Mouse (Mus musculus): ENCODE results near the gene Gm3336.

Gene Gm3336

DNA sequence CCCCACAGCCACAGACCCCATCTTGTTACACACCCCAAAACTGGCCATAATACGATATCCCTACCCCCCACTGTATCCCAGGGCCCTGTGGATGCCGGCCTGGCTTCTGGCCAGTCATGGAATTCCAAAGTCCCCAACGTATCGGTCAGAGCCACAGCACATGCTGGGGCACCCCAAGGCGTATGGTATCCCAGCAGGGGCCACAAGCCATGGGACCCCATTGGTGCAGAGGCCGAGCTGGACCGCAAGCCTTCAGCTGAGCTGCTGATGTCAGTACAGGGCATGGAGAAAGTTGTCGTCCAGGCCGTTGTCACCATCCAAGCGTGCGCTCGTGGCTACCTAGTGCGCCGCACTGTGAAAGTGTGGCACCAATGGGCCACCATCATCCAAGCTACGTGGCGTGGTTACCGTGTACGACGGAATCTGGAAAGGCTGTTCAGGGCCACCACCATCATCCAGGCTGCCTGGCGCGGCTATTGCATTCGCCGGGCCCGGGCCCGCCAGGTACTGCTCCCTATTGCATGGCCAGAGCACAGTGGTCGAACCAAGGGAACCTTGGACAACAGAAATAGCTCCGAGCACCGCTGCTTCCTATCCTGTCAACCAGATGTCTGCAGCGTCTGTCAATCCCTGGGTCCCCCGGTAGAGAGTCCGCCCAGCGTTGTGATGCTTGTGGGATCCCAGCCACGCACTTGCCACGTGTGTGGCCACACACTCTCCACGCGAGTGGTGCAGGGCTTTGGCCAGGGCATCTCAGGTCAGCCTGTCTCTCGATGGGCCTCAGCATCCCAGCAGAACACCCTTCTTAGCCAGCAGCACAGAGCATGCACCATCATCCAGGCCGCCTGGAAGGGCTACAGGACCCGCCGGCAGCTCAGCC is 1.6 kb upstream of the Gm3336 start:
- DNase-seq (ENCODE audit: low spot score): no peak

DNA sequence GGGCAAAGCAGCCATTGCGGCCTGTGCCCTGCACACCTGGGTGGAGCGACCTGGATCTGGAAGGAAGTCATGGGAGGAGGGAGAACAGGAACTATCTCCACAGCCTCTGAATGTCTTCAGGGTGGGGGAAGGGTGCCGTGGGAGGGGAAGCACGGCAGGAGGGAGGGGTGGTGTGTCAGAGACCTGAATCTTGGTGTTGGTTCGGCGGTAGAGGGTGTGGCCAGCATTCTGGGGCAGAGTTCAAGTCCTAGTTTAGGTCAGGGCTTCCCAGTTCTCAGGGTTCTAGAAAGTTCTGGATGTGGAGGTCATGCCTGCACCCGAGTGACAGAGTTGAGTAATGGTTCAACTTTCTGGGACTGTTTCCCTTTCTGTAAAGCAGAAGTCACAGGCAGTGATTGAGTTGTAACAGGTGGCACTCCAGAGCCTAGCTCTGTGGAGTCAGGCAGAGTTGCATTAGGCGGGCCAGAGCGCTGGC is 1.5 kb downstream of the Gm3336 start:
- DNase-seq (ENCODE audit: low spot score): no peak

DNA sequence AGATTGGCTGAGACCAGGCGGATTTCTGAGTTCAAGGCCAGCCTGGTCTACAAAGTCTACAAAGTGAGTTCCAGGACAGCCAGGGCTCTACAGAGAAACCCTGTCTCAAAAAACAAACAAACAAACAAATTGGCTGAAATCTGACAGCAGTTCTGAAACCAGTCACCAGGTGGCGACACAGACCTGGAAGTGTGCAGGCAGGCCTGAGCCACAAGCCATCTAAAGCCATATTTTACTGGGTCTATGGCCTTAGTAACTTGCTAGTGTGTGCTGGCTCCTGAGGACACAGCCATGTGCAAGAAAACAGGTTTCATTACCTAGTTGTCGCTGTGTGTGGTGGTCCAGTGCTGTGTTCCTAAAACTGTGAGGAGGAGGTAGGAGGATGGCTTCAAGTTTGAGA is 2.4 kb downstream of the Gm3336 start:
- peak; percentile 94 for DNase-seq (ENCODE audit: low spot score)

DNA sequence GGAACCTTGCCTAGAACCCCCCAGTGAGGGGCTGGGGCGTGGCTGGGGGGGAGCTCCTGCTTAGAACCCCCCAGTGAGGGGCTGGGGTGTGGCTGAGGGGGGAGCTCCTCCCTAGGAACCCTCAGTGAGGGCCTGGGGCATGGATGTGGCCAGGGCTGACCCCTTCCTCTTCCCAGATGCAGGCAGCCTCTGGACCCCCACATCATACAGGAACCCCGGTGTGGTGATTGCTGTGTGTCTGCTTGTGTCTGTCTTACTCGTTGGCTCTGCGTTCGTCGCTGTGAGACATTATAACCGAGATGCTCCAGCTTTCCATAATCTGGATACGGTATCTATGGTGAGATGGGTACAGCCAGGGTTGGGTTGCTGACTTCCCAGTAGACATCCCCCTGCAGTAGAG is 3.3 kb downstream of the Gm3336 start:
- no peak for DNase-seq (ENCODE audit: low spot score)

DNA sequence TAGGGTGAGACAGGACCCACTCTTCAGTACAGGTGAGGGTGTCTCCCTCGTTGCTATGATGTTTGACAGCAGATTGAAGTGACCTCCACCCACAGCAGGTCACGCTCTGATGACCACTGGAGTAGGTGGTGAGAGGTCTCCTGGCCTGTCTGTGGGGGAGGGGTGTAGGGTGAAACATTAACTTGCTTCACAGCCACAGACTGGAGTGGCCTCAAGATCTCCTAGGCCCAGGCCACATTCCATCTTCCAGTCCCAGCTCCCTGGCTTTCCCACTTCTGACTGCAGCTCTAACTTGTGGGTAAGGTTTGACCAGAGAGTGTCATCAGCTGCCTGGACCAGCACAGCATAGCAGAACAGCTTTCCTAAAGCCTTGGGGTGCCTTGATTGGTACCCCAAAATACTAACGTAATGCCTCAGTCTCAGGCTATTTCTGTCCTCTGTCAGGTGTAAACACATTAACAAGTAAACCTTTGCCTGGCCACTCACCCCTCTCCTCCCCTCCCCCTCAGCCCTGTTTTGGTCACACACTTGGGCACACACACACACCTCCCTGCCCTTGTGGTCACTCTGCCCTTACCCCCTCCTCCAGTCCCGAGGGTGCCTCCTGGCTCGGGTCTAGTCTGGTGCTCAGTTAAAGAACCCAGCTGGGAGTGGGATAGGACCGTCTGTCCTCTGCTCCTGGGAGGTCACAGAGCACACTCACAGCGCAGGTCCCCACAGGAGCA is 5.3 kb downstream of the Gm3336 start, which contains the start of gene Pde4c:
Pde4c (plus strand) TSS at position 235 of the 725 bp plus-strand sequence.
- DNase-seq (ENCODE audit: low spot score): no peak

DNA sequence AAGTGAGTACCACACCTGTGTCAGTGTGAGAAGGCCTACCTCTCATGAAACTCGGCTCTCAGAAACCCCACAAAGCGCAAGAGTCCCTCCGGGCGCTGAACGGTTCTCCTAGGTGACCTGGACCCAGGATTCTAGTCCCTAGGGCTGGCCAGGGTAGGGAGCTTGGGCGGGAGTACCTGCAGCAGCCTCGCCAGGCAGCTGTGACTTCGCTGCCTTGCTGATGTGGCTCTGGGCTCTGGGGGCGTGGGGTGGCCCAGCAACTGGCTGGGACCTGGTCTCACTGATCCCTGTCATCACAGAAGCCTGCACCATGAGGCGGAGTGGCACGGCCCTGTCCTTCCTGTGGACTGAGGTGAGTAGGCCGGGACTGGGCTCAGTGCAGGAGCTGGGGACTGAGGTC is 5.9 kb downstream of the Gm3336 start:
- no peak for DNase-seq (ENCODE audit: low spot score)

DNA sequence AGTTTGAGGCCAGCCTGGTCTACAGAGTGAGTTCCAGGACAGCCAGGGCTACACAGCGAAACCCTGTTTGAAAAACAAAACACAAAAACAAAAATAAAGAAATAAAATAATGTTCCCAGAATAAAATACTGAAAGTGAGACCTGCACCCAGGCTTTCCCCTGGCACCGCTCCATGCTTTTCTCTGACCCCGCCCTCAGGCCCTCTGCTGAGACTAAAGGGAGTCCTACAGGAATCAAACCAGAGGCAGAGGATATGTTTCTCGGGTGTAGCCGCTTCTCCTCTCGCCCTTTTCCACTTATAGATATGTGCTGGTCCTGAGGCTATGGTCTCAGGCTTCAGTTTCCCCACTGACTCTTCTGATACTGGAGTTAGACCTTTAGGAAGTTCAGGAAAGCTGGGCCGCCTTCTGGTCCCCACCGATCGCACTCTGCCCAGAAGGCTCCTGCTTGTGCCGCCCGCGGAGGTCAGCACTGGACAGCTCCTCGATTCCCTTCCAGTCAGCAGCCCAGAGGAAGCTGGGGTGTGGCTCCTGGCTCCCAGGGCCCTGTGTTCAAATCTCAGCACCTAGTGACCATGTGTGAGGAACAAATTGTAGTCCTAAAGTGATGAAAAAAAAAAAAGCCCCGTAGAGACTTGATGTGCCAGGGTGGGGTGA is 7.6 kb downstream of the Gm3336 start:
- DNase-seq (ENCODE audit: low spot score): no peak

DNA sequence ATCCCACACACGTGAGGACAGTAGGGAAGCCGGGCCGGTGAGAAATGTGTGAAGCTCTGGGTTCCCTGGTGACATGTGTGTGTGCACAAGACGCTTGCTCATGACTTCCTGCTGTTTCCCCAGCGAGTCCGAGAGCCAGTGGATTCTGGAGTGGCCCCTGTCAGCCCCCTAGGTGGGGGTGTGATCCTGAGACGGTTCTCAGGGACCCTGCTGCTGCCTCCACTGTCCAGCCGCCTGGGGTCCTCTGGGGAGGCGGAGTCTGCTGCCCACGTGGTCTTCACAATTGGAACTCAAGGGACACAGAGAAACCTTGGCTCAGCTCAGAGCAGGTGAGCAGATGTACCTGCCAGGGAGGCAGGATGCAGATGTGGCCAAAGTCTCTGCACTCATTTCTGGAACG is 8.4 kb downstream of the Gm3336 start:
- no peak for DNase-seq (ENCODE audit: low spot score)

DNA sequence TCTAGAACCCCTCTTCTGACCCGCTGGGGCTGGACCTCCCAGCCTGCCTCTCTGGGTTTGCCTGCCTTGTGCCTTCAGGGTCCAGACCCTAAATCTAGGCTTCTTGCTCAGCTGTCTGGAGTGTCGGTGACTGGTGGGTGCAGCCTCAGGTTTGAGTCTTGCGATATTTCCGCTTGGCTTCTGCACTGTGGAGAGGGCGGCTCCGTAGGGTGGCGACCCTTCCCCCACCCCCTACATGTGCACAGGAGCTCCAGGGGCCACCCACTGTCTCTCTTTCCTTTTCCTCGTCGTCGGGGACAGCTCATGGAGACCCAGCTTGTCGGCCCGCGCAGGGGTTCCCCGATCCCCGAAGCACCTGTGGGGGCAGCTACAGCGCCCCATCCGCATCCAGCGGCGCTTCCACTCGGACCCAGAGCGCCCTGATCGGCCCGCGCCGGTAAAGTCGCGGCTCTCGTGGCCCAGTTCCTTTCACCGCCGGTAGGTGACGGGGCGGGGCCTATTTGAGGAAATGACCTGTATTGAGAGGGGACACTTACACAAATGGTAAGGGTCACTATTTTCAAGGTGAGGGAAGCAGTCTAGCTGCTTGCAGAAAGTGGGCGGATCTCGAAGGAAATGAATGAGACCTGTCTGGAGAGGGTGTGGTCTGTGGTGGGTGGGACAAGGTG is 11.6 kb downstream of the Gm3336 start:
- DNase-seq (ENCODE audit: low spot score): peak; percentile 47

DNA sequence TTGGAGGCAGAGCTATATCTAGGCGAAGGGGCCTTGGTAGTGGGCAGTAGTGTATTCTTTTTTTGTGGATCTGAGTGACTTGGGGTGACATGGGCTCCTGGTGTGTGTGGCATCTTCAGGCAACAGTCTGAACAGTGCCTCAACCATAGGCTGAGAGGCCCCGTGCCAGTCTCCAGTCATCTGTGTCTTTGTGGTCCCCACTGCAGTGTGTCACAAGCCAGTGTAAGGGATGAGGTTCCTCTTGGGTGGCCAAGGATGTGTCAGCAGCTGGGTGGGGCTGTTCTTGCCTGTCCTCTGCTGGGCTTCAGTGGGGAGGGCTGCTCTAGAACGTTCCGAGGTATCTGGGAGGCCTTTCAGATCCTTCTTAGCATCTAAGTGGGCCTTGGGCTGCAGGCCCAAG is 12.6 kb downstream of the Gm3336 start:
- no peak for DNase-seq (ENCODE audit: low spot score)

DNA sequence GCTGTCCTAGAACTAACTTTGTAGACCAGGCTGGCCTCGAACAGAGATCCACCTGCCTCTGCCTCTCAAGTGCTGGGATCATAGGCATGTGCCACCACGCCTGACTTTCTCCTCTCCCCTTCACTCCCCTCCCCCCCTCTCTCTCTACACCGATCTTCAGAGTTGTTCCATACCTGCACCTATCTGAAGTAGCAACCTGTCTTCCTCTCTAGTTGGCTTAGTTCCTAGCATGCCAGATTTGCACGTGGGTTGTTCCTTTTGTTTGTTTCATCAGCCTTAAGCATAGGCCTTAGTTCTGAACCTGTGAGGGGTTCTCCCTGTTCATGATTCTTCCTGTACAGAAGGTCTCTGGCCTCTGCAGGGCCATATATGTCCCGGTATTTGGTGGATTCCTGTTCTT is 19.4 kb downstream of the Gm3336 start:
- no peak for DNase-seq (ENCODE audit: low spot score)

DNA sequence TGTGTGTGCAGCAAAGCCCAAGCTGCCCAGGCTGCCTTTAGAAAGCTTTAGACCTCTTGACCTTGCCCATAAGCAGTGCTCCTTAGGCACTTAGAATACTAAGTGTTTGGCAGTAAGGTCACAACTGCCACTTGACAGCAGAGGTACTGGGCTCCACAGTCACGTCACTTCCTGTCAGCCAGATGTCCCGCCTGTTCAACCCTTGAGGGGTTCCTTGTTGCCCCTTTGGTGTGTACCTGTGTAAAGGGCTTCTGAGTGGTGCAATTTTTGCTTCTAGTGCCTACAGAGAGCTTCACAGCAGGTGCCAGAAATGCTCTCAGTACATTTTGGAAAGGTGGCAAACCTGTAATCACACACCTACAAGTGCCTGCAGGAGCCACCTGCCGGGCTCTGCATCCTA is 19.9 kb downstream of the Gm3336 start:
- DNase-seq (ENCODE audit: low spot score): no peak

DNA sequence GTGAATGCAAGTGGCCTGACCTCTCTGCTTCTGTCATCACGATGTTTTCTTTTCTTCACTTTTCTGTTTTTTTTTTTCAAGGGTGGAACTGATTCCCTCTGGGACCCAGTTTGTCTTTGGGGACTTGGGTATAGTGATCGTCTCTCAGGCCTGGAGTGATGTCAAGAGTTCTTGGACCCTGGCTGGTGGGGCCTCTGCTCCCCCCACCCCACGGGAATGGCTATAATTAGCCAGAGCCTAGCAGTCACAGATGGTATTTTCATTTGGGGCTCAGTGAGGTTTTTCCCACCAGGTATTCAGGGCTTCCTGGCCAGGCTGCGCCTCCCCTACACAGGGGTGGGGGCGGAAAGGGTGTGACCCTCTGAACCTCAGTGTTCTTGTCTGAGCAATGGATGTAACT is 23.3 kb downstream of the Gm3336 start:
- DNase-seq (ENCODE audit: low spot score): no peak

DNA sequence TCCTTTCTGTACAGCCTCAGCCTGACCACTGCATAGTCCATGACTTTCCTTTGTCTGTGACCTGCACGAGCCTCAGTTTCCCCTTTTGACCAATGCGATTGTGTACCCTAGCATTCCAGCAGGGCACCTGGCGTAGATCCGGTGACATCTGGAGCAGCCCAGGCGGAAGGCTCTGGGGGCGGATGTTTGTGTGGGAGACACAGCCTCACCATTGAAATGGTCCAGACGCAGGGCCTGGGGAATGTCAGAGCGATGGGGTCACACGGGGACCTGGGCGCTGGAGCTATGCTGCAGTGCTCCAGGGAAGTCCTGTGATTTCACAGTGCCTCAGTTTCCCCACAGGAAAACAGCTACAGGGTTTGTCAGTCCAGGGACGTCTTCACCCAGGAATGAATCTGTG is 23.8 kb downstream of the Gm3336 start:
- no peak for DNase-seq (ENCODE audit: low spot score)

DNA sequence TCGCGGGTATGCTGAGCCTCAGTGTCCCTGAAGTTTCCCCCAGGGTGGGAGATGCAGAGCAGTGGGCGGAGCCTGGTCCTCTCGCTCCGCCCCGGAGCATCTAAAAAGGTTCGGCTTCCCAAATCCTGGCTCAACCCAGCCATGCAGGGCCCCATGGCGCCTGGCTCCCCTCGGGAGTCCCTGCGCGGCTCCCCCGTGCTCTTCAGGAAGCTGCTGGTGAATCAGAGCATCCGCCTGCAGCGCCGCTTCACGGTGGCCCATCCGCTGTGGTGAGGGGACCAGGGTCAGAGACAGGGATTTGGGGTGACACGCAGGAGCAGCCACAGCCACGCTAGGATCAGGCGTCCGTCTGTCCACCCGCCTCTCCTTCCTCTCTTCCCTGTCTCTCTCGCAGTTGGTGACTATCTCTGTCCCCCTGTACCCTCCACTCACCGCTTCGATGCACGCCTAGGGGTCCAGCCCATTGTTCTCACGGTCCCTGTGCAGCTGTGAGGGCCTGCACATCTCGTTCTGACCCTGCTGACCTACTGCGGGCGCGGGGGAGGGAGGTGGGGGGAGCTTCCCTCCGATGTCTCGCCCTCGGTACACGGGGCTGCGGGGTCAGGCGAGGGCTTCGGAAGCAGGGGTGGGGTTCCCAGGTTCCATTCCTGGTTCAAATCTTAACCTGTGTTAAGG is 24.8 kb downstream of the Gm3336 start:
- DNase-seq (ENCODE audit: low spot score): no peak

DNA sequence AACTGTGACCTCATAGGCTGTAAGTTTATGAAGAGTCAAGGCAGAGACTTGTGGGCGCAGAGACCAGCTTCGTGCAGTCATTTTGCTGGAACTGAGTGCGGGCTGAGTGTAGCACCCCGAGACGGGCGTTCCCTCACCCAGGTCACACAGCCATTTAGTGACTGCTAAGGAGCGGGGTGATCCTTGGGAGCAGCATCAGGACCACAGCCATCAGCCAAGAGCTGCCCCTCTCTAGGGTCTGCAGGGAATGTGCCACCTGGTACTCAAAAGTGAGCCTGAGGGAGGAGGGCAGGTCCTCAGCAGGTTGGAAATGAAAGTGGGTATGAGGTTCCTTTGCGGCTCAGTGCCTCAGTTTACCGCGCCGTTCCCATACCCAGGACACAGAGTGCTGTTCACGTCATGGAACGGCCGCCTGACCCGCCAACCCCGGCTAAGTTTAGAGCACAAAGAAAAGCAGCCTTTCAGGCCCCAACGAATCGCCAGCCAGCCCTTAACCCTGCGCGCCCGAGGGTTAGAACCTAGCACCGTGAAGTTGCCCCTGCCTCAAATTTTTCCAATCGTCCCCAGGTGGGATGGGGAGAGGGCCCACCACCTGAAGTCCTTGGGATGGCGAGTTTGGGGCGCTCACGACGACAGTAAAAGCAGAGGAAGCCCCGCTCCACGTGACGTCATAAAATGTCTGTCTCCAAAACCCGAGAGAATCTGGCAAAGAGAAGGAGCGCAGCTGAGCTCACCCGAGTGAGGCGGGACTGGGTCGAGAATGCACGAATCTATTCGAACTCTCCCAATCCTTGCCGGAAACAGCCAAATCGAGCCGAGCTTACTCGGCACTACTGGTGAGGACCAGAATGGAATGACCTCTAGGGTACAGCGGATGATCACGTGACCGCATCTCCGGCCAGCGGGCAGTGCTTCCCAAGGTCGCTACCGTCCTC is 25.6 kb downstream of the Gm3336 start:
- peak; percentile 41 for DNase-seq (ENCODE audit: low spot score)

DNA sequence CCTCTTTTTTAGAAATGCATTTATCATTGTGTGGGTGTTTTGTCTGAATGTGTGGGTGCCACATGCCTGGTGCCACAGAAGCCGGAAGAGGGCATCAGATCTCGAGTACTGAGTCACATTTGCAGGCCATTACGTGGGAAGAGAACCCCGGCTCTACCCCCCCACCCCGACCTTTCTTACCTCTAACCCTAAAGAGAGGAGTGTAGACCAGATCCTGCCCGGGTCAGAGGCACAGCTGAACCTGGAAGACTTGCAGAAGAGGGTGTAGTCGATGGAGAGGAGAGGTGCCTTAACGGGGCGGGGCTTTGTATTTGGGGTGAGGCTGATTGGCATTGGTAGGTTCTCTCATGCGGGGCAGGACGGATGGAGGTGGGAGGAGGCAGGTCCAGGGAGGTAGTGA is 26.5 kb downstream of the Gm3336 start:
- DNase-seq (ENCODE audit: low spot score): no peak

DNA sequence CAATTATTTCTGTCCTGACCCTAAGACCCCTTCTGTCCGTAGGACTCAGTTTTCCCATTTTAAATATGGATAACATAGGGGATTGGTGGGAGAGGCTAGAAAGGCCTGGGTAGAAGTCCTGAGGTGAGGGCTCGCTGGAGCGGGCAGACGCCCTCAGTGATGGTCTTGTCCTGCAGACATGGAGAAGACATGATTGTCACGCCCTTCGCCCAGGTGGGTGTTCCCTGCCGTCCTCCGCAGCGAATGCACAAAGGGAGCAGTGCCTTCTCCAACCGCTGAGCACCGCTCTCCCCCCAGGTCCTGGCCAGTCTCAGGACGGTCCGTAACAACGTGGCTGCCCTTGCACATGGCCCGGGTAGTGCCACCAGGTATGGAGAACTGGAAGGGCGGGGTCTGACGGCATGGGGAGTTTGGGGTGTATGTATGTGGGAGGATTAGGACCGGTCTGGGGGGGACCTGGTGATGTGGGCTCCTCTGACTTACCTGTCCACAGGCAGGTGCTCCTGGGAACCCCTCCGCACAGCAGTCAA is 27.4 kb downstream of the Gm3336 start:
- DNase-seq (ENCODE audit: low spot score): no peak

DNA sequence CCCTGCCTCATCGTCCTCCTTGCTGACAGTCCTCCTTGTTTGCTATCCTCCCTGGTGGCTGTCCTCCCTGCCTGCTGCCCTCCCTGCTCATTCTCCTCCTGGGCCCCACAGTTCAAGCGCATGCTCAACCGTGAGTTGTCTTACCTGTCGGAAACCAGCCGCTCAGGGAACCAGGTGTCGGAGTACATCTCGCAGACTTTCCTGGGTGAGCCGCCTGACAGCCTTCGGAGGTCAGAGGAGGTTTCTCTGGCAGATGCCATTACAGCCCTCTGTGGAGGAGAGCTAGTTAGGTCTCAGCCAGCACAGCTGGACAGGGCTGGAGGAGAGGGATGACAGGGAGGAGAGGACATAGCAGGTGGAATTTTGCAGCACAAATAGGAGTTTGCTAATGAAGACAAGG is 28.3 kb downstream of the Gm3336 start:
- DNase-seq (ENCODE audit: low spot score): no peak

DNA sequence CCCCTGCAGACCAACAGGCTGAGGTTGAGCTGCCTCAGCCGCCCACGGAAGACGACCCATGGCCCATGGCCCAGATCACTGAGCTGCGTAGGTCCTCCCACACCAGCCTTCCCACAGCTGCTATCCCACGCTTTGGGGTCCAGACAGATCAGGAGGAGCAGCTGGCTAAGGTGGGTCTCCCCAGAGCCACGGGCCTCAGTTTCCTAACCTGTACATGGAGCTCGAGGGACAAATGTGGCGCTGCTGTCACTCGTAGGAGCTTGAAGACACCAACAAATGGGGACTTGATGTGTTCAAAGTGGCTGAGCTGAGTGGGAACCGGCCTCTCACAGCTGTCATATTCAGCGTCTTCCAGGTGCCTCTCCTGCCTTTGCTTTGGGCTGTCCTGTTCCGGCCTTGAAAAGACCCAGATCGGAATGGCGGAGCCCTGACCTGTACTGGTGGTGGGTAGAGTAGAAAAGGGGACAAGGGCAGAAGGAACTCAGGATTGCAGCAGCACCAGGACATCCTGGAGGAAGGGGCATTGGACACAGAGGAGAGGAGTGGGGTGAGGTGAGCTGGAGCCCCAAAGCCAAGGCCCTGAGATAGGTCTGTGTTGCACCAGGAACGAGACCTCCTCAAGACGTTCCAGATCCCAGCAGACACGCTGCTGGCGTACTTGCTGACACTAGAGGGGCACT is 29.0 kb downstream of the Gm3336 start:
- DNase-seq (ENCODE audit: low spot score): no peak
